Comparison of ENCODE assay signal across 8 mouse cellular contexts in the genomic region with DNA sequence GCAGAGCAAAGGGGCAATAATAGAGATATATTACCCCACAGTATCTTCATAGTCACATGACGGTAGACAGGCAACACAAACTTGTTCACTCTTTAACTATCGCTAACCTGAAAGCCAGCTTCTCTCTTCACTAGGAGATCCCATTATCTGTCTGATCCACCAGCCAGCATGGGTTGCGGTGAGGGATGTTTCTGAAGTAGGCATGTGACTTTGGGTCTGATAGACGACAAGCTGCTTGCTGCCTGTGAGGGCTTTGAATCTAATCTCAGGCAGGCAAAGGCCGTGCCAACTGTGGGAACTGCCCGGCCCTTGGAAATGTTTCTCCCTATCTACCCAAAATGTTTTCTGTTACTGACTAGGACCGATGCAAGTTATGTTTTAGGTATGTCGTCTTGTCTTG. TPM values are rescaled to one million over a fixed set of nuclear protein-coding genes. Genes with fewer than 3 reads are reported as not detected.
DNase-seq lines count a peak whose midpoint lies in the region; ATAC-seq lines count a peak whose summit lies in the region.

No protein-coding gene starts in this region.

- H3K36me3 ChIP-seq in hindbrain, embryonic 14.5 days (replicated peaks; ENCODE audit: control insufficient read depth, insufficient read depth), result peaks cover 4% of the 10 kb centered on the region; the same call in 1 of the 2 replicates
- H3K36me3 ChIP-seq in hindbrain, embryonic 13.5 days, result peaks cover 10% of the 10 kb centered on the region

- H3K4me1 ChIP-seq in hindbrain, embryonic 14.5 days (replicated peaks; ENCODE audit: control insufficient read depth, insufficient read depth, low read length), result no peaks in the 10 kb centered on the region
- peaks cover 15% of the 10 kb centered on the region for H3K4me1 ChIP-seq in hindbrain, embryonic 13.5 days (replicated peaks)

- H3K4me2 ChIP-seq in hindbrain, embryonic 14.5 days (replicated peaks), result 0 out of 2 replicates have a peak overlapping the region, but pooled peaks have one; percentile 71
- H3K4me2 ChIP-seq in hindbrain, embryonic 13.5 days, result no peak overlapping the region

- no peaks in the 10 kb centered on the region for H3K9me3 ChIP-seq in hindbrain, embryonic 14.5 days (ENCODE audit: control insufficient read depth, low read length)
- H3K9me3 ChIP-seq in hindbrain, embryonic 13.5 days, result no peaks in the 10 kb centered on the region

- H3K27me3 ChIP-seq in hindbrain, embryonic 14.5 days (ENCODE audit: control insufficient read depth, insufficient read depth, low read length), result no peaks in the 10 kb centered on the region
- H3K27me3 ChIP-seq in hindbrain, embryonic 13.5 days, result peaks cover 5% of the 10 kb centered on the region; the same call in 1 of the 2 replicates

- no peak overlapping the region for H3K4me3 ChIP-seq in hindbrain, embryonic 14.5 days (replicated peaks; ENCODE audit: low read length)
- no peak overlapping the region for H3K4me3 ChIP-seq in hindbrain, embryonic 13.5 days

- ATAC-seq in hindbrain, embryonic 14.5 days (ENCODE audit: low FRiP score), result no peak
- no peak for ATAC-seq in hindbrain, embryonic 13.5 days (ENCODE audit: low FRiP score)
- ATAC-seq in megakaryocyte-erythroid progenitor cell, adult 5-6 weeks (replicated peaks; ENCODE audit: low FRiP score, low TSS enrichment, poor library complexity, severe bottlenecking), result peak; percentile 95

- no peak overlapping the region for H3K27ac ChIP-seq in hindbrain, embryonic 14.5 days
- H3K27ac ChIP-seq in hindbrain, embryonic 13.5 days, result no peak overlapping the region

- intact Hi-C loops in heart, postnatal 10 days (cut with DNase I), result no loop called here

- 86% methylated on average over 8 of the region's 8 CpGs for WGBS in hindbrain, embryonic 14.5 days
- 90% methylated on average over 8 of the region's 8 CpGs for WGBS in hindbrain, embryonic 13.5 days

- H3K9ac ChIP-seq in hindbrain, embryonic 14.5 days, result no peak overlapping the region
- no peak overlapping the region for H3K9ac ChIP-seq in hindbrain, embryonic 13.5 days

- no peak for DNase-seq in hindbrain, embryonic 14.5 days (ENCODE audit: low spot score)
- peak; percentile 10 for DNase-seq in retina, postnatal 1 day
- no peak for DNase-seq in retina, embryonic 14.5 days (ENCODE audit: low spot score)
- peak; percentile 35 to 56 for DNase-seq in heart, postnatal 10 days
- no peak for DNase-seq in cerebellum, adult 11-12 months
- DNase-seq in left cerebral cortex, adult 9 months (ENCODE audit: low spot score in 2 of 2), result no peak

RNA-seq across cellular contexts. Expression of a gene that starts 3.0 kb away (rescaled TPM):
- 45.1 and 54.2 TPM in 2 replicates for polyA plus RNA-seq in hindbrain, embryonic 14.5 days (2014; fragmentation: Nextera tagmentation; extraction: Ambion mirVana)
- 33.3 and 35.5 TPM in 2 replicates for polyA plus RNA-seq in hindbrain, embryonic 13.5 days (2015; fragmentation: Nextera tagmentation; extraction: Ambion mirVana)
- total RNA-seq in heart, postnatal 10 days (2021), result 100 to 1,000 TPM; 308 to 362 TPM
- total RNA-seq in megakaryocyte-erythroid progenitor cell, adult 5-6 weeks (2014; fragmentation: Nextera tagmentation), result 20.8 and 47.5 TPM in 2 replicates
- total RNA-seq in megakaryocyte-erythroid progenitor cell, adult 5-6 weeks (2017), result 27.3 and 29.3 TPM in 2 replicates

RNA-seq across cellular contexts. Expression of a gene that starts 28.2 kb away (rescaled TPM):
- polyA plus RNA-seq in hindbrain, embryonic 14.5 days (2014; fragmentation: Nextera tagmentation; extraction: Ambion mirVana), result 9.0 and 9.7 TPM in 2 replicates
- 6.2 and 7.8 TPM in 2 replicates for polyA plus RNA-seq in hindbrain, embryonic 13.5 days (2015; fragmentation: Nextera tagmentation; extraction: Ambion mirVana)
- total RNA-seq in heart, postnatal 10 days (2021), result 10 to 100 TPM; 57.3 to 63.5 TPM
- total RNA-seq in megakaryocyte-erythroid progenitor cell, adult 5-6 weeks (2014; fragmentation: Nextera tagmentation), result 8.5 and 10.1 TPM in 2 replicates
- total RNA-seq in megakaryocyte-erythroid progenitor cell, adult 5-6 weeks (2017), result 4.8 and 10.1 TPM in 2 replicates

RNA-seq across cellular contexts. Expression of a gene that starts 50.3 kb away (rescaled TPM):
- polyA plus RNA-seq in hindbrain, embryonic 14.5 days (2014; fragmentation: Nextera tagmentation; extraction: Ambion mirVana), result 2.3 and 2.5 TPM in 2 replicates
- polyA plus RNA-seq in hindbrain, embryonic 13.5 days (2015; fragmentation: Nextera tagmentation; extraction: Ambion mirVana), result 2.0 and 2.1 TPM in 2 replicates
- 1 to 10 TPM; 4.2 to 4.4 TPM for total RNA-seq in heart, postnatal 10 days (2021)
- total RNA-seq in megakaryocyte-erythroid progenitor cell, adult 5-6 weeks (2014; fragmentation: Nextera tagmentation), result 14.1 and 19.4 TPM in 2 replicates
- 4.4 and 5.3 TPM in 2 replicates for total RNA-seq in megakaryocyte-erythroid progenitor cell, adult 5-6 weeks (2017)

RNA-seq across cellular contexts. Expression of a gene that starts 50.6 kb away (rescaled TPM):
- polyA plus RNA-seq in hindbrain, embryonic 14.5 days (2014; fragmentation: Nextera tagmentation; extraction: Ambion mirVana), result 30.8 and 32.1 TPM in 2 replicates
- polyA plus RNA-seq in hindbrain, embryonic 13.5 days (2015; fragmentation: Nextera tagmentation; extraction: Ambion mirVana), result 24.7 and 25.9 TPM in 2 replicates
- total RNA-seq in heart, postnatal 10 days (2021), result 10 to 100 TPM; 24.2 to 27.2 TPM
- total RNA-seq in megakaryocyte-erythroid progenitor cell, adult 5-6 weeks (2014; fragmentation: Nextera tagmentation), result 25.5 and 29.3 TPM in 2 replicates
- total RNA-seq in megakaryocyte-erythroid progenitor cell, adult 5-6 weeks (2017), result 15.7 and 24.0 TPM in 2 replicates

Comparison
In these comparisons a context has a peak if more than half of its experiments do, and no peak if none do; other contexts are left out.
1. DNase-seq: peak in retina, postnatal 1 day (single experiment) and heart, postnatal 10 days (2 of 2); none in hindbrain, embryonic 14.5 days (single experiment), retina, embryonic 14.5 days (single experiment), cerebellum, adult 11-12 months (single experiment) and left cerebral cortex, adult 9 months (0 of 2).
2. RNA of a gene that starts 3.0 kb away (total RNA-seq): 308 to 362 TPM in heart, postnatal 10 days; 20.8 to 47.5 TPM in megakaryocyte-erythroid progenitor cell, adult 5-6 weeks; every median in the first group is over 4 times any median in the second.
3. RNA of a gene that starts 28.2 kb away (total RNA-seq): 57.3 to 63.5 TPM in heart, postnatal 10 days; 4.8 to 10.1 TPM in megakaryocyte-erythroid progenitor cell, adult 5-6 weeks; every median in the first group is over 4 times any median in the second.